Mouse (Mus musculus) adrenal gland, postnatal 4 days (tissue): Measurements from ENCODE around the gene Mettl17. TPM values are rescaled to one million over a fixed set of nuclear protein-coding genes. Genes with fewer than 3 reads are reported as not detected.
"Not testable (repeated sequence)": the region's sequence is repeated elsewhere in the genome, so short reads cannot be mapped to it uniquely, and the experiment has no call there.

Source experiments
- DNase-seq, 2 experiments: peaks; one replicate each; pipeline ENCODE4 v3.0.0; 2021 to 2022; ENCODE audit warnings: low spot score in 2 of 2, mixed read lengths in 2 of 2
- long read RNA-seq, 2 experiments: library from polyadenylated mRNA; stranded (forward); transcript quantifications; one replicate each; pipeline ENCODE4 v2.0.0; 2021
- total RNA-seq, 2 experiments: library from RNA; stranded (reverse); gene quantifications; 2 replicates each; pipeline ENCODE4 v1.2.3; 2021

The Mettl17 gene
- total RNA-seq, result 10 to 100 TPM; 37.5 to 44.2 TPM
- long read RNA-seq, experiment 1, partial matches to known transcripts, result 4 of 13 reads
- long read RNA-seq, experiment 1, other reads (novel, unspliced or antisense), result 3 of 13 reads
- long read RNA-seq, experiment 2, transcript Mettl17-201 (14 exons, 1,623 nt), result major isoform, 7 of 24 reads
- long read RNA-seq, experiment 2, partial matches to known transcripts, result 3 of 24 reads
- long read RNA-seq, experiment 2, other reads (novel, unspliced or antisense), result 10 of 24 reads

DNA sequence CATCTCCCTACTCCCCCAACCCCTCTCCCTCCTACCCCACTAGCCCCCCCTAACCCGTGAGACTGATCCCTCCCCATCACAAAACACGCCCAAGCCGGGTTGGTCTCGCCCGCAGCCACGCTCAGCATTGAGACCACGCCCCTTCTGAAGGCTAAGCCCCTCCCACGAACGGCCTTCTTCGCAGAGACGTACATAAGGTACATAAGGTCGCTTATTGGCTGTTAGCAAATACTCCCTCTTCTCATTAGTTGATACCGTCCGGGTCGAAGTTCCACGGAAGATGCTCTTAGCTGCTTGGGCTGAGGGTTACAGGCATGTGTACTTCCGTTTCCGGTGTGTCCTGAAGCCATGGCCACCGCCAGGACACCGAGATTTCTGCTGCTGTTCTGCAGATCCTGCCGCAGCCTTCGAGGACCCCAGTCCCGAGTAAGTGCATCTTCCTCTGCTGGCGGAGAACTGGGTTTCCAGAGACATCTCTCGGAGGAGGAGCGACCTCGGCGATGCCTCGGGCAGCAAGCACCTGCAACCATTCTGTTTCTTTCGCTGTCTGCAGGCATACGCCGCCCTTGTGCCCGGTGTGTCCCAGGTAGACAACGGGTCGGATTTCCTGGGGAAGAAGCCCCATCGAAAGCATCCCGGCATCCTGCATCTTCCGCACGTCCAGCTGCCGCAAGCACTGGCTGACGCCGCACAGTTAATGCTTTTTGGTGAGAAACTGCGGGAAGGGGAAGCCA lies at the start of gene Mettl17:
Gene Mettl17, plus strand, starts transcription at position 245 of the 734 bp plus-strand sequence.
- peak; percentile 74 to 88 for DNase-seq

DNA sequence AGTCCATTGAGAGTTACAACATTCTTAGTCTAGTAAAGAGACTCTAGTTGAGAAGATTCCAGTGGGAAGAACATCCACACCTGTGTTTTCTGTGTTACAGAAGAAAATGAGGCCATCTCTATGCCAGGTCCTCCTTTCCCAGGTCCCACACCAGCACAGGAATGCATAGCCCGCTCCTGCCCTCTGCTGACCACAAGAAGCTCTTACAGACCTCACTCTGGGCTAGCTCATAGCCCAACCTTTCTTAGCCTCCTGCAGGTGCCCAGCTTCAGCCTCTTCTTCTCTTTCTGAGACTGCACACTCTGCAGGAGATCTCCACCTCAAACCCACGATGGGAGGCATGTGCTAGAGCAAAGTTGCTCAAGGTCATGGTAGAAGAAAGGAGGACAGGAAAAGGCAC lies 46.2 kb upstream of the Mettl17 start:
- not testable (repeated sequence) for DNase-seq

DNA sequence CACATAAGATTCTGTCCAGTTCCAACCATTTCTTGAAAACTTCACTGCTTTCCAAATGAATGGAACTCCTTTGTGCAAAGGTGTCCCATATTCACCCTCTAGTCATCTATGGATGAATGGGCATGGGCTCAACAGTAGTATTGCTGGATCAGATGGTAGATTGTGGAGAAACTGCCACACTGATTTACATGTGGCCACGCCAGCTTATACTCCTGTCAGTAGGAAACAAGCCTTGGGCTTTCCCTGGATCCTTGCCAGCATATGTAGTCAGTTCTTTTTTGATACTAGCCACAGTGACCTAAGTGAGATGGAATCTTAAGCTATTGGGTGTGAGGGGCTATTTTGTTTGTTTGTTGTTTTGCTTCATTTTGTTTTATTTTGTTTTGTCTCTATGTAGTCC lies 42.4 kb upstream of the Mettl17 start:
- DNase-seq, result no peak

DNA sequence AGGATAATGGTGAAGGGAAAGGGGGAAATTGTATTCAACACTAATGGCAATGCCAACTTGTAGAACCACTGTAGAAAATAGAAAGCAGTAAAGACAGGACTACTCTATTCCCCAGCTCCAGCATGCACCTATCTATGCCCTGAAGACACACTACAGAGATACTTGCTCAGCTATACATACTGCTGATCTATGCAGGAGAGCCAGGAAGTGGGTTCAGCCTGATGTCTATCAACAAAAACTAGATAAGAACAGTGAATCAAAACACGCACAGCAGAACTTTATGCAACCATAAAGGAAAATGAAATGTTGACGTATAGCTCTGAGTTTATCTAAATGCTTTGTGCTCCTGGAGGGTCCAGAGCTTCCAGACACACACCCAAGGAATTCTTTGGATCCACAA lies 41.9 kb upstream of the Mettl17 start:
- no peak for DNase-seq

DNA sequence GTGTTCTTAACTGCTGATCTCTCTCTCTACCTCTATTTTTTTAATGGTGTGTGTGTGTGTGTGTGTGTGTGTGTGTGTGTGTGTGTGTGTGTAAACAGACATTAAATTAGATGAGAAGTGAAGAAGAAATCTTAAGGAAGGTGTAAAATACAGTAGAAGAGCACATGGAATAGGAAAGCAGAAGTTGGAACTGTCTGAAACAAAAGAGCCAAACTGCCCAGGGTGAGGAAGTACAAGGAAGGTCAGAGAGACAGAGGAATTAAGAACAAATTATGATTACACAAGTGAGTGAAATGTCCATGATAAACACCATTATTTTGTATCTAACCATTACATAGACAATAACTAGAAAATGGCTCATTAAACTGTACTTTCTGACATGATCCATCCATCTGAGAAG lies 40.8 kb upstream of the Mettl17 start:
- no peak for DNase-seq

DNA sequence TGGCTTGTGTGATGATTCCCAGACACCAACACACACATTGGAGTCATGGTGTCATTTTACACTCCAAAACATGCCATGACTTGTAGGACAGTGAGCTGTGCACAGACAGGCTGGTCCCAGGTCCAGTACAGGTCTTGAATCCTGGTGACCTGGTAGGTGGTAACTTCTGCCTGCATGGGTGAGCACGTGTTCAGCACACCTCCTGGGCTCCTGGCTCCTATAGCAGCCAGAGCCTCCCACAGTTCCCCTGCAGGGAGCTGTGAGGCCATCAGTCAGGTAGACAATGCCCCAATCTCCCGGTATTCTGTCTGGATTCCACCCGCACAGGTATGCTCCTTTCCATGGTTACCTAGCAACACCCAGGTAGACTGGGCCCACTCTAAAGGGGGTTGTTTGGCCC lies 38.1 kb upstream of the Mettl17 start:
- DNase-seq, result no peak

DNA sequence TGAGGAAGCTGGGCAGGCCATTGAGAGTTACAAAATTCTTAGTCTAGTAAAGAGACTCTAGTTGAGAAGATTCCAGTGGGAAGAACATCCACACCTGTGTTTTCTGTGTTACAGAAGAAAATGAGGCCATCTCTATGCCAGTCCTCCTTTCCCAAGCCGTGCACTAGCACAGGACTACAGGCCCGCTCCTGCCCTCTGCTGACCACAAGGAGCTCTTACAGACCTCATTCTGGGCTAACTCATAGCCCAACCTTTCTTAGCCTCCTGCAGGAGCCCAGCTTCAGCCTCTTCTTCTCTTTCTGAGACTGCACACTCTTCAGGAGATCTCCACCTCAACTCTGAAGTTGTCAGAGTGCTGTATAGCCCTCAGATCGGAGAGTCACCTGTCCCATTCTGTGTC lies 33.6 kb upstream of the Mettl17 start:
- DNase-seq, result not testable (repeated sequence)

DNA sequence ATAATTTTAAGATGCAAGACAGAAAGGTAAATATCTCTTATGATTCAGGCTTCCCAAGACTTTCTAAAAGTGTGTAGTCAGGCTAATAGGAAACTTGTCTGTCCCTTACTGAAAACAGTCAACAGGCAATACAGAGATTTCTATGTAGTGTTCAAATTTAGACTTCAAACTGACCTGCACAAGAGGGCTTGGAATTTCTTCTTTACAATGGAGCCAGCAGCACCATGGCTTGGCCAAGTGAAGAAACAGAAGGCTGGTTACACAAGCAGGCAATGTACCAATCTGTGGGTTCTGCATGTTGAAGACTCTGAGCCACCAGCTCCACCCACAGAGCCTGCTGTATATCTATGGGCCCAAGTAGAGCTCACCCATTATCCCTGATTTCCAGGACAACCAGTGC lies 31.2 kb upstream of the Mettl17 start, which contains the start of gene Ear6:
Gene Ear6, plus strand, starts transcription at position 301 of the 400 bp plus-strand sequence.
- no peak for DNase-seq

DNA sequence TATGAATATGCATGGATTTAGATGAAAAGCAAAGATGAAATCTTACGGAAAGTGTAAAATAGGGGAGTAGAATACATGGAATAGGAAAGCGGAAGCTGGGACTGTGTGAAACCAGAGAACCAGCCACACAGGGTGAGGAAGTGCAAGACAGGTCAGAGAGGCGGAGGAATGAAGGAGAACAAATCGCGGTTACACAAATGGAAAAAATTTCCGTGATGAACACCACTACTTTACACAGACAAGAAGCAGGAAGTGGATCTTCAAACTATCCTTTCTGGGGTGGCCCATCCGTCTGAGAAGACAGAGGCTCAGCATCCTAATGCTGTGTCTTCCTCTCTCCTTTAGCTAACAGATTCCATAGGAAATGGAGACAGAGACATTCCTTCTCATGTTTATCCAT lies 29.4 kb upstream of the Mettl17 start:
- not testable (repeated sequence) for DNase-seq

GRCm38 (mm10) chr14:51863603-51864002 lies 21.0 kb upstream of the Mettl17 start:
- not testable (repeated sequence) for DNase-seq

- DNase-seq, result no peak
Observed at GRCm38 (mm10) chr14:51870756-51871155, 13.9 kb upstream of the Mettl17 start.

- no peak for DNase-seq
Observed at GRCm38 (mm10) chr14:51871741-51872140, 12.9 kb upstream of the Mettl17 start.

DNA sequence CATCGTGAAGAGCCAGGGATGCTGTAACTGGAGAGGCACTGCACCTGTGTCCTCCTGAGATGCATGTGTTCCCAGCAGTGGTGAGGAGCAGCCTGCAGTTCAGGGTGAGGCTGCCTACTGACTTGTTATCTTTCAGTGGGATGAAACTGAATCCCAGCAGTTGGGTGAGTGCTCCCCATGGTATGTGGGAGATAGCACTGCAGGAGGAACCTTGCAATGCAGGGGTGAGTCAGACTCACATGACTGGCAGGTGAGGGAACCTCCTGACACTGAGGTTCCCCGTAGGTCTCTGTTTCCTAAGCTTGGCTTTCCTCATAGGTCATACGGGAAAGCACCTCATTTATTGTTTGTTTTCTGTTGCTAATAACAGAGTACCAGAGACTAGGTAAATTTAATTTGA lies 7.1 kb upstream of the Mettl17 start:
- DNase-seq, result no peak

- DNase-seq, result peak in 1 of 2 experiments; percentile 54
Observed at GRCm38 (mm10) chr14:51883527-51884030, 1.1 kb upstream of the Mettl17 start.

GRCm38 (mm10) chr14:51884031-51884544 lies 554 bp upstream of the Mettl17 start:
- no peak for DNase-seq

DNA sequence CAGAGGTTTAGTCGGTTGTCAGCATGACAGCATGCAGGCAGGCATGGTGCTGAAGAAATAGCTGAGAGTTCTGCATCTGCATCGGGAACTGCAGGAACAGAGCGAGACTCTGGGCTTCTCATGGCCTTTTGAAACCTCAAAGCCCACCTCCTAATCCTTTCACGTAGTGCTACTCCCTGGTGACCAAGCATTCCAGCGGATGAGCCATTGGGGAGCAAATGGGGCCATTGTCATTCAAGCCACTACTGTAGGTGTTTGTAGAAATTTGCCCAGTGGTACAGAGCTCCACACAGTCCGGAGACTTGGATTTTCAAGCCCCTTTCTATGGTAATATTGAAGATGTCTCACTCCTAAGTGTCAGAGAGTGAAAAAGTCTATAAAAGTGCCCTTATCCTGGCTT lies 1.4 kb downstream of the Mettl17 start:
- DNase-seq, result no peak

GRCm38 (mm10) chr14:51889833-51890232 lies 5.2 kb downstream of the Mettl17 start:
- no peak for DNase-seq

DNA sequence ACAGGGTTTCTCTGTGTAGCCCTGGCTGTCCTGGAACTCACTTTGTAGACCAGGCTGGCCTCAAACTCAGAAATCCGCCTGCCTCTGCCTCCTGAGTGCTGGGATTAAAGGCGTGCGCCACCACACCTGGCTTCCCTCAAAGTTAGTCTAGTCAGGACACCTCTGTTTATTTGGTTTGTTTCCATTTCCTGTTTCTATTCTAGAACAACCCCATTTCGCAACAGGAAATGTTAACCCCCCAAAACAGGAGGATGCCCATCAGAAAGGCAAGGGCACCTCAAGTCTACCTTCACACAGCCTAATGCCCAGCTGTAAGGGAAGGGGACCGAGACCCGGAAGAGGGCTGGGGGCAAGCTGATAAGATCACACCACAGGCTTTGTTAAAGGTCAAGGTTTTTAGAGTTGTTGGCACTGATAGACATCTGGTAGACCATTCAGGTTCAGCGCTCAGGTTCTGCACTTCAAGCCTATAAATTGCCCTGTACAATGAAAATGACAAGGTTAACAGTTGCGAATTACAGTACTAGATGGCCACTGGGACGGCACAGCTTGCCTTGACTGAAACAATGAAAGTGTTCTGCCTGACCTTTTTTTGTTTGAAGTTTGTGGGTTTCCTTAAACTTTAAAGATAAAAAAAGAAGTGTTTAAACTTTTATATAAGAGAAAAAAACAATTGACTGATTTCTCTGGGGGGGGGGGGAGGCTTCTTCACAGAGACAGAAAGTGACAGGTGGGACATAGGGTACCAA lies 7.7 kb downstream of the Mettl17 start, which contains the start of gene Slc39a2:
Gene Slc39a2, plus strand, starts transcription at position 699 of the 749 bp plus-strand sequence.
- DNase-seq, result no peak

DNA sequence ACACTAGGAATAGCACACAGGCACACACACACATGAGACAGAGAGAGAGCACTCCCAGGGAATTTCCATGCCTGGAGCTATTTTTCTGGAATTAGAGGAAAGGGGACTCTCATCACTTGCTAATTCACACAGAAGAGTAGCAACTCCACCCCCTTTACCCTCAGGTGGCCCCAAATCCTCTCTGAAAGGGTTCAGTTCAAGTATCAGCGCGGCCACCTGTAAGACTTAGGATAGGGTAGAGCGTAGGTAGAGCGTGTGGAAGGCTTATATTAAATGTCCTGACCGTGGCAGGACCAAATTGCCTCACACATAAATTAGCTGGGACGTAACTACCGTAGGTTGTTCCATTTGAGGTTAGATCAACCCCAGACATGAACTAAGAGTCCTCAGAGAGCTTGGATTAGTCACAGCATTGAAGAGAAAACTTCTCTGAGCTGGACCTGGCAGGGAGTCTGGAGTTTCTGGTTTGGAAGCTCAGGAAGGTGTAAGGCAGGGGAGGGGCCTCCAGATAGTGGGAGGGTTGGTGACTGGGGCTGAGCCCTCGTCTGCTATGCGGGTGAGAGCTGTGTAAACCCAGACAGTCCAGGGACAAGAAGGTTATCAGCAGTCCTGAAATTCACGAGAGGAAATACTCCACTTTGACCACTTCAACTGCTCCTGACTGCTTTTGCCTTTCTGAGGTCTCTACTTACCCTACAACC lies 8.6 kb downstream of the Mettl17 start:
- DNase-seq, result no peak

DNA sequence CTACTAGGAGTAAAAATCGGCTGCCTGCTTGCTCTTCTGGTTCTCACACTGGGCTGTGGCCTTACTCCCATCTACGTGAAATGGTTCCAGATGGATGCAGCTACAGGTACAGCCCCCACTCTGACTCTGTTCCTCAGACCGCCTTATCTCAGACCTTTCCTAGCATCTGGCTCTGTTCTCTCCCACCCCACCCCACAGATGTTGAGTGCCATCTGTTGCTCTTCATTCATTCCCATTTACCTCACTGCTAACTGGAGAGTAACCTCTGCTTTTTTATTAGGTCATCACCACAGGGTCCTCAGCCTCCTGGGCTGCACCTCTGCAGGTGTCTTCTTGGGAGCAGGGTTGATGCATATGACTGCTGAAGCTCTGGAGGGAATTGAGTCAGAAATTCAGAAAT lies 9.2 kb downstream of the Mettl17 start:
- DNase-seq, result no peak

DNA sequence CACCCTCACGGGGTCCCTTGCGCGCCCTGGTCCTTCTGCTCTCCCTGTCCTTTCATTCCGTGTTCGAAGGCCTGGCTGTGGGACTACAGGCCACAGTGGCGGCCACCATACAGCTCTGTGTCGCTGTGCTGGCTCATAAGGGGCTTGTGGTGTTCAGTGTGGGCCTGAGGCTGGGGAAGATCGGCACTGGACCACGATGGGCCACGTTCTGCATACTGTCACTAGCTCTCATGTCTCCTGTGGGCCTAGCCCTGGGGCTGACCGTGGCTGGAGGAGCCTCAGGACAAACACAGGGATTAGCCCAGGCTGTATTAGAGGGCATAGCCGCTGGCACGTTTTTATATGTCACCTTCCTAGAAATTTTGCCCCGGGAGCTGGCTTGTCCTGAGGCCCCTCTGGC lies 10.4 kb downstream of the Mettl17 start:
- DNase-seq, result no peak
